Mouse (Mus musculus) retina, postnatal 7 days (tissue): ENCODE results near the gene Evi5.

Experiments
- DNase-seq: peaks from one replicate; pipeline ENCODE4 v3.0.0-alpha.2; 2012; ENCODE audit warnings: low read depth, low spot score

Evi5 gene

DNA sequence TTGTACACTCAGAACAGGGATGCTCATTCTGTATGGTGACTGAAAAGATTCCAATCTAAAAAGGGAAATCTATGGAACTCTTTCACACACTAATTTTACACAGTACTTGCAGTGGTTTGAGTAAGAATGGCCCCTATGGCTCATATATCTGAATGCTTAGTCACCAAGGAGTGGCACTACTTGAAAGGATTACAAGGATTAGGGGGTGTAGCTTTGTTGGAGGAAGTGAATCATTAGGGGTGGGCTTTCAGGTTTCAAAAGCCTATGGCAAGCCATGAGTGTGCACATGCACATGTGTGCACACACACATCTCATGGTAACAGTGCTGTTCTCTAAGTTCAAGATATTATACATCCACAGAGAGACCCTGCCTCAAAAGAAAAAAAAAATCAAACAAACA, 72.3 kb downstream of the Evi5 start:
- no peak for DNase-seq

DNA sequence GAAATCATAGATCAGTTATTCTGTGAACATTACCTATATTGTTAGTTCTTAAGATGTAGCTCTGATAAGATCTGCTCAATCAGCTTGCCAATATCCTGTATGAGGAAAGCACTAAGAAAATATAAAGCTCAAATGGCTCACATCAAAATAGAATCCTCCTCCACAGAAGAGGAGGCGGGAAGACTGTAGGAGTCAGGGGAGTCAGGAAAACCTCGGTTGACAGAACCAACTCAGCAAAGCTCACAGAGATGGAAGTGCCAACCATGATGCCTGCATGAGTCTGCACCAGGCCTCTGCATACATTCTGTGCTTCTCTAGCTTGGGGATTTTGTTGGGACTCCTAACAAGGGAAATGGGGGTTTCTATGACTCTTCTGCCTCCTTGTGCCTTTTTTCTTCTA, 73.7 kb downstream of the Evi5 start:
- no peak for DNase-seq

DNA sequence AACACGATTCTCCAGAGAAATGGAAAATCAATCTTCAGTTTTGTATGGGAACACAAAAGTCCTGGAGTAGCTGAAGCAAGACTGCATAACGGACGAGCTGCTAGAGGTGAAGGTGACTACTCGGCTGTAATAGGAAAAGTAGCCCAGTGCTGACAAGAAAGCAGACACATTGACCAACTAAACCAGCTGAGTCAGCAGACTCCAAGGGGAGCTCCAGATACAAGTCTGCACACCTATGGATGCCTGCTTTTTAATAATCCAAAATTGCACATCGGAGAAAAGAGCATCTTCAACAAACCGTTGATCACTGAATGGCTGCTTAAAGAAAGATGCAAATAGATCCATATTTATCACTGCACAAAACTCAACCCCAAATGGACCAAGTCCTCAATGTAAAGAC, 76.6 kb downstream of the Evi5 start:
- no peak for DNase-seq

DNA sequence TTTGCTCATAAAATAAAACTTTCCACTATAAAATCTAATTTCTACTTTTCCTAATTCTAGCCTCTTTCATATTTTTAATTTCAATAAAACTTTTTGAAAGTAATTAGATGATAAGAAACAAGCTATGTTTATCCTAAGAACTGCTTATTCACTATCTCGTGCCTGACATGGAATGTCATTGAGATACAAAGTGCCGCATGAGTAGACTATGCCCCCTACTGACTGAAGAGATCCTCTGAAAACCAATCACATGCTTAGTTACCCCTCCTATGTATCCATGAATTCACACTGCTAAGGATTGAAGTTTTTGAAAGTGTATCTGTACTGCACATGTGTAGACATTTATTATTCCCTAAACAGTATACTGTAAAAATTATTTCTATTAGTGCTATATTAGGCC, 81.0 kb downstream of the Evi5 start:
- DNase-seq = no peak

DNA sequence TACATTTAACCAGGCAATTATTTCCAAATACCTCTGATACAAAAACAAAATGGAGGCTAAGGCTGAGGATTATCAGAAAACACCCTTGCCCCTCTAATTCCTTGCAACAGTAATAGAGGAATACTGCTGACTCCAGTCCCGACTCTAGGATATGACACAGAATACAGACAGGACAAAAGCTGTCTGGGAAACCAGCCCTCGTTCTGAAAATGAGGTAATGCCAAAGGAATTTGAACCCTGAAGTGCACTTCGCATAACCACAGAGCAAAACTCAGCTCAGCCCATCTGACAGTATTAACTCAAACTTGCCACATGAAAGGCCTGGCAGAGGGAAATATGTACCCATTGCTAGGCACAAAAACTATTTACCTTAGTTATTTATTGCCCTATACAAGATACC, 81.6 kb downstream of the Evi5 start:
- DNase-seq = no peak

DNA sequence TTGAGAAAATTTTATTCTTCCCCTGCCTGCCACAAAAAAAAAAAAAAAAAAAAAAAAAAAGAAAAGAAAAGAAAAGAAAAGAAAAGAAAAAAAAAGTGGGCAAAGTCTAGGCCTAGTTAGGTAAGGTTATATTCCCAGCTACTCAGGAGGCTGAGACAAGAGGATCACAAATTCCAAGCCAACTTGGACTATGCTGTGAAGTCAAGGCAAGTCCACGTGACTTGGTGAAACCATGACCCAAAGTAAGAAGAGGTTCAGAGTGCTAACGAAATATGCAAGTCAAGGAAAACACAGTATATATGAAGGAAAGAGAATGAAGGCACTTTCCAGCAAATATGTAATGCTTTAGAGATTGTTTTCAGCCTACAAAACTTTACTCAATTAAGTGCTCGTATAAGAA, 82.4 kb downstream of the Evi5 start:
- no peak for DNase-seq

DNA sequence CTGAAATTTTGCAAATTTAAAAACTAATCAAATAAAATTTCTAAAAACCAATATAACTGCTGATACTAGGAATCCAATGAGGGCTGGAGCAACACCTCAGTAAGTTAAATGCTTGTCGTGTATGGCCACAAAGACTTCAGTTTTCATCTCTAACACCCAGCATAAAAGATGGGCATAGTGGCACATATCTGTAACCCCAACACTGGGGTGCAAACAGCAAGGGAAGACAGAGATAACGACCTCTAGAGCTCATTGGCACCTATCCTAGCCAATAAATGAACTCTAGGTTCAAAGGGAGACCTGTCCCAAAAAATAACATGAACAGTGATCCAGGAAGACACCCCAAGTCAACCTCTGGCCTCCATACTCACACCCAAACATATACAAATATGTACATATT, 82.9 kb downstream of the Evi5 start:
- DNase-seq = no peak

DNA sequence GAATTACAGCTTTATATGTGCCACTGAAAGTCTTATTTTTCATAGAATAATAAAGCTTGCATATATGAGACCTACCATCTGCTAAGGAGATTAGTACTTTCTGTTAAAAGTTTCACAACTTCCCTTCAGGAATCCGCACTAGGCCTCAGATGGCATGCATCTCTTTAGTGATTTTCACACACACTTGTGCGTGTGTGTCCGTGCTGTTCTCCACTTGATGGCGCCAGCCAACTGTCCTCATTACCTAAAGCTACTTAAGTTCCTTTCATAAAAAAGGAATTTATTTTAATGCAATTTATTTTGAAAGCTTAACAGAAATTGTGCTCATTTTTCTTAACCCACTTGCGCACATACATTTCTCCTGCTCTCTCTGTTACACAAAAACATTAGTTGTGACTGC, 85.4 kb downstream of the Evi5 start:
- no peak for DNase-seq

DNA sequence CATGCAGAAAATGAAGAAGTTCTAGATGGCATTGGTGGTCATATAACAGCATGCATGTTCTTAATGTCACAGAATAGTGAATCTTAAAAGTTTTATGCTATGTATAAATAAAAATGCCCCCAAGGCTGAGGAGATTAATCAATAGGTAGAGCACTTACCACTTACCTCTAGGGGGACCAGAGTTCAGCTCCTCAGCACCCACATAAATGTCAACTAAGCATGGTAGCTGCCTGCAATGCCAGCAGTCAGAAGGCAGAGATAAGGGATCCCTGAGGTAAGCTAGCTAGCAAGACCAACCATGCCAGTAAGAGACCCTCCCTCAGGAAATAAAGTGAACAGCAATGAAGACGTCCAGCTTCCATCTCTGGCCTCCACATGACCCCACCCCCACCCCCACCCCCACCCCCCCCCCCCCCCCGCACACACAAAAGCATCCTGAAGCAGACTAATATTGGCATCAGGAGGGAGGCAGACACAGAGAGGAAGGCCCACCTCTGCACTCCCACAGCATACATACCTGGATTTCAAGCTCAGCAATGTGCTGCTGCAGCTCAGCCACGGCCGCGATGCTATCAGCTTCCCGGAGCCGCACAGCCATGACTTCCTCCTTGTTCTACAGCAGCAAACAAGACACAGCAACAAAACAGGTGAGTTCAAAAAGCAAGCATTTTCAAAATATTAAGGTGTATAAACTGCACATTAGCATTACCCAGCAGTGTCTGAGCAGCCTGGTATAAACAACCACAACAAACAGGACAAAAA, 87.0 kb downstream of the Evi5 start:
- no peak for DNase-seq

DNA sequence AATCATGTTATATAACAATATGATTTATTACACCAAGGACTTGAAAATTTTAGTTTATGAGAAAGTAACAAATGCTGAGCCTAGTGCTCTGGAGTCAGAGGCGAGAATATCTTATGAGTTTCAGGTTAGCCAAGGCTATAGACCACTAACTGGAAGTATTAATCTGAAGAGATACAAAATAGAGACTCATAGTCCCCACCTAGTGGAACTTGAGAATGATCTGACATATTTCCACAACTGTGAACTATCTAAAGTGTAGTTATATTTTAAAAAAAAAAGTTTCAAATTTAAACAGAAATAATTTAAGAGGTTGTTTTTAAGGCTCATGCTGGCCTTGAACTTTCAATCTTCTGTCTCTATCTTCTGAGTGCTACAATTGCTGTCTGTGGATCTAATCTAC, 92.5 kb downstream of the Evi5 start:
- no peak for DNase-seq

DNA sequence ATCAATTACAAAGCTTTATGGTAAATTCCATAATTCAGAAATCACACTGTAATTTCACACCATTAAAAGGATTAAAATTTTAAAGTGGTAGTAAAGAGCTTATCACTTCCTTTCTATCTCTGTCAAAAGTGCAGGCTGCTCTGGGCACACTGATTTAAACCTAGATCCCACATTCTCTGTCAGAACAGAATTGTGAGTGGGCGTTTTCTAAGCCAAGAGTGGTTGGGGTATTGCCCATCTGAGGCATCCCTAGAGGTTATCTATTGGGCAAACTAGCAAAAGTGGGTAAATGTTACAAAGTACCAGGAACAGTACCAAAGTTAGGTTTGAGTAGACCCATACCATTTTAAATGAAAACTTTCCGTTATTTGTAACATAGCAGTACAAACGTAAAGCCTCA, 96.1 kb downstream of the Evi5 start:
- DNase-seq = no peak

DNA sequence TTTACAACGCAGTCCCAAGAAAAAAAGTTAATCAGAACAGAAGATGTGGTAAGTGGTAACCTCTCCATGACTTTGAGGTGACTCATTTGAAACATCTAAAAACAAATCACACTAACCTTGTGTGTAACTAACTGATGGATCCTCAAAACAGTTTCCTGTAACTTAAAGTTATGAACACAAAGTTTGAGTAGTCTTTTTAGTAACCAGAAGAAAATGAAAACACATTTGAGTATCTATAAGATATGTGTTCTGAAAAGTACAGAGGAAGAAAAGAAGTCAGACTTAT, 97.4 kb downstream of the Evi5 start:
- DNase-seq = no peak

DNA sequence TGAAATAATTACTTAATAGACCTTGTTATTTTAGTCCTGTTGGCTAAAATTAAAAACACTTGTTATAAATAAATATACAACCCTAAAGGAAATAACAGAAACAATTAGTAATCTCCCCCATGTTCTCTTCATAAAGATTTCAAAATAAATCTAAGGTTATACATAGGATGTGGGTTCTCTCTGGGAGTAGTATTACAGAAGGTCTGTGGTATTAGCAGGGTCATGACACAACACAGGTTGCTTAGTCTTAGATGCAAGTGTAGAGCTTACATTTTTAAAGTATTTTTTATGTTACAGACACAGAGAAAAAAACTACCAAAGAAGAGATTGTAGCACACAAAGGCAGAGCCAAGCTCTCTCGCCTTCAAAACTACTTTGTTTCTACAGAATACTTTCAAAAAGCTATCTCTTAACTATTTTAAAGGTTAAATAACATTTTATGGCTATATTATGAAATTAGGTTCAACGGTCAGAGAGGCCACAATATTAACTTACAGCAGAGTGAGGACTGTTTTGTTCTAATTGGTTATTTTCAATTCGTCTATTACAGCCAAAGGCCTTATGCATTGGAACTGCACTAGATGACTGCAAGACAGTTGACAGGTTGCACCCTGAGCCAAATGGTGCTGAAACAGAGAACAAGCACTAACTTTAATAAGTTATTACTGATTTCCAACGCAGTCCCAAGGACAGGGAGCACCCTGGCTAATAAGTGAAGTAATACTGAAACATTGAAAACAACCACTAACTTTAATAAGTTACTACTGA, 97.9 kb downstream of the Evi5 start:
- DNase-seq = no peak

DNA sequence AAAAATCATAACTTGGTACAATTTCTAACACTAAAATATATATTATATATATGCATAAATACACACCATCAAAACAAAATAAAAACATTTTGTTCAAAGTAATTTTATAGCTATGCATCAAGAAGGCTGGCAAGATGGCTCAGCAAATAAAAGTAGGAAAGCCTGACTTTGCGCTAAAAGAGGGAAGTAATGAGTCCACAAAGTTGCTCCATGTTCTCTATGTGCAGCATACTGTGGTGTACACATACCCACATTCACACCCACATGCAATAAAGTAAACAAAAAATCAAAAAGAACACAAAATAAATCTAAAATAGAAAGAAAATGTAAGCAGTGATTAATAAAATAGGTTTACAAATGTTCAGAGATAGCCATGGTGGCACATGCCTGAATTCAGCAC, 99.0 kb downstream of the Evi5 start:
- no peak for DNase-seq

DNA sequence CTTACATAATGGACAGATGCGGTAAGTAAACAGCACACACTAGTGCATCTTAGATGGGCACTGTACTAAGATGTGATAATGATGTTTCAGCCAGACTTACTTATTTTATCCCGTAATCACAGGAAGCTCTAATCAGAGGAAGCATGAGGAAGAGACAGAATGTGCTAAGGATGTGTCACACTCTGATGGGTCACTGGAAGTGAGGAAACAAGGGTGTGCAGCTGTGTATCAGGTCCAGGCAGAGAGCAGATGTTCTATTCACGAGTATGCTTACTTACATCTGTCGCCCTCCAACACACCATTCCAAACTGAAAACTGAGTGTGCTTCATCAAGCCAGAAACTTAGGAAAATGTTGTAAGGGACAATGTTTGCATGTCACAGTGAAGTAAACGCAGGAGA, 102.9 kb downstream of the Evi5 start:
- DNase-seq = no peak

DNA sequence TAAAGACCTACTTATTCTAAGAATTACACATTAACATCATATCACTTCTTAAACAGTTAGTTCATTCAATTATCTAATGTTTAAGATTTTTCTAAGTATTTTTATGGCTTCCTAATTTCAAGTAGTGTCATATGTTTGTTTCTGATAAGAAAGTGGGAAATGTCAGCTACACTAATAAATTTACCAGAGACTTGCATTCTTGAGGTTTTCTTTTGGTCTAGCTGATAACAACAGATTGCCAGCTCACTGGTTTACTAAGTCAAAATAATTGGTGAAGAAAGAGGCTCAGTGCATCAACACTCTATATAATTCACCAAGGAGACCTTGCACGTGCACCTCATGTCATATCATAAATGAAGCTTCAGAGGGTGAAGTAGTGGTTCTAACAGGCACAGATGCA, 106.7 kb downstream of the Evi5 start:
- DNase-seq = no peak

DNA sequence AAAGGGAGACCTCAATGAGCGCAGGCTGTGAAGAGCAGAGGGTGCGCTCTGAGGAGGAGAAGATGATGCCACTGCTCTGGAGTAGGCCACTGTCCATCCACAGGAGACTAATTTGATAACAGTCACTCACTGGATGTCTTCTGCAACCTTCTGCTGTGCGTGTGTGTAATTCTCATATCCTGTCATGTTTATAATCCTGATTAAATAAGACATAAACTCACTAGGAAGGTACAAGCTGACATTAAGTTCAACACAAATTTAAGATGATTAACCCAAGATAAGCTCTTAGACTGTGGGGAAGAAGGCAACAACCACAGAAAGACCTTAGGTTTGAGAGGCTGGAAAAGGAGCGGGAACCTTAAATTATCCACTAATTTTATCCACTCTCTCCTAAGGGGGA, 109.0 kb downstream of the Evi5 start:
- DNase-seq = peak; percentile 54

DNA sequence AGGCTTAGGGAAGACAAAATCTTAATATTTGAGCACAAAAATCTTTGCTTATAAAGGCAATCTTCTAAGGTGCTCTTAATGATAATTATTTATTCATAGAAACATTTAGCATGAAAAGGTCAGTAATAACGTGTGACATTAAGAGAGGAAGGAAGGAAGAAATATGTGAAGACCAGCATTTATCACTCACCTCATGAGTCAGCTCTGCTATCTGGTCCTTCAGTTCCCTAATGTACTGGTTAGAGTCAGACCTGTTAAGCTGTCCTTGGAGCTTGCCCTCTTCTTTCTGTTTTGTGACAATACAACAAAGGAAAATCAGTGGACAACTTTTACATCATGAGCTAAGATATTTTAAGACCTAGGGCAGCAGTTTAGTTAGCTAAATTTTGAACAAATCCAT, 110.4 kb downstream of the Evi5 start:
- DNase-seq = no peak

DNA sequence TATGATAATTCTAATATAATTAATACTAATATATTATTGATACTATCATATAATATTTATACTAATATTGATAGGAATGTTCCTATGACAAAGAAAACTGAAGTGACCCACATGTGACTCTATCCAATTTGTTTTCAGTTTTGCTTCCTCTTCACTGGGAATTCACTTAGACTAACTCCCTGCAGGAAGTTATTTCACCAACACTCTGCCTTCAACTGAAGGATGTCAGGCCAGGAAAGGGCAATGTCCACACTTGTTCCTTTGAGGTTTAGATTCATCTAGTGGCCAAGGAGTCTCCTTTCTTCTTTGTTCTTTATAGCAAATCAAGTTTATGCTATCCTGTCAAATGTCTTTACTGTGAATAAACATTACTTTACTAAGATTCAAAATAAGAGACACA, 111.2 kb downstream of the Evi5 start:
- DNase-seq = no peak

DNA sequence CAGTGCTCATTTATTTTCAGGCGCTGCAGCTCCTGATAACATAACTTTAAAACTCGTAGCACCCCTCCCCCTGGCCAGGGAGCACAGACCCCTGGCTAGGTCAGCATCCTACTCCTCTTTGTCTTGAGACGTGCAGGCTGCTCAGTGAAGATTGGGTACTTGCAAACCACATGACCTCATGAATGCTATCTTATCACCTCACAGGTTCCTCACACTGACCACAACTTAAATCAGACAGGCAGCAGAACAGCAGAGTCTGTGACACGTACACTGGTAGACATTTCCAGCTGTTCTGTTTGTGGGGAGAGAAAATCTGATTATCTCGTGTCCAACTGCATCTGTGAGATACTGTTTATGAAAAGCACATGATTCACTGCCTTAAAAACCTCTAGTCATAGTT, 115.8 kb downstream of the Evi5 start:
- no peak for DNase-seq

DNA sequence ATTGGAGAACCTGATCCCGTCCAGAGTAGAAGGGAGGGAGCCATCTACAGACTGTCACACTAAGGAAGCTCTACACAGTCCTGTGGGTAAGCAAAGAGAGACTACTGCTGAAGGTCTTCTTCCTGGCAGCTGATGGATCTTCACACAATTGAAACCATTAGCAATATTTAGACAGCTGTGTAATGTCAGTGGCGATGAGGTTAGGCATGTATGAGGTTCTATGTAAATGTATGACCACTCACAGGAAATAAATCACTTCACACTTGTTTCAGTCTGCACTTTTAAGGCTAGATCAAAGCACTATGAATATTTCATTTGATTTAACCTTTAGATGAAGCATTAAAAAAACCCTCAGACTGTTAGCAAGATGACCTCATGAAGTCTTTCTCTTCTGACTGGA, 118.8 kb downstream of the Evi5 start:
- no peak for DNase-seq

DNA sequence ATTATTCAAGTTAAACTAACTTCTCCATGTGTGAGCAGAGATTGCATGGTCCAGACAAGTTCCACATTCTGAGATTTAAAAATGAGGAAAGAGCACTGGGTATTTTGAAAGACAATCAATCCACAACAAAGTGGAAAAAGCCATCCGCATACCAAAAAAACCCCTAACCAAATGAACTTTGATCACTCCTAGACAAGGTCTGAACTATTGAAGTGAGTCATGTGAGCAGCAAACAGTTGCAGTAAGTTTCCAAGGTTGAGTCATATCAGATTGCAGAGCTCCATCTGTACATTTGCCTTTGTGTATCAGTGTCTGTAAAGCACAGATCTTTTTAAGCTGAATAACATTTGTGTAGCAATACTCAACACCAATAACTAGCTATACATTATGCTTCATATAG, 120.2 kb downstream of the Evi5 start:
- no peak for DNase-seq

DNA sequence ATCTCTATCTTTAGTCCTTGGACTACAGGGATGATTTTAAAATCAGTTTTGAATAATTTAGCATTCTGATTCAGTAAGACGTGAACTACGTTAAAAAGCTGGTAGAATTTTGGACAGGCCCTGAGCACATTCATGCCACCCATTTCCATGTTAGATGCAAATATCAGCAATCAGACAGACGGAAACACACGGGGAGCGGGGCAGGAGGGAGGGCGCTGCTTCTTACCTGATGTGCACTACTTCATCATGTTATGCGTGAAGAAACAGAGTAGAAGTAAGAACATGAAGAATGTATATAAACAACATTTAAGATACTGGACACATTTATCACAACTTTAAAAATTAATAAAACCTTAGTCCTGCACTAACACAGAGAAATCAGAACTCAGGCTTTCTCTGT, 121.3 kb downstream of the Evi5 start:
- DNase-seq = no peak
